Mouse (Mus musculus) spleen, postnatal 10 days (tissue): ENCODE results near the gene Atg16l1.

Source experiments
- DNase-seq, 2 experiments: peaks; one replicate each; pipeline ENCODE4 v3.0.0; 2021 to 2022; ENCODE audit warnings: low spot score in 2 of 2

The Atg16l1 gene

GRCm38 (mm10) chr1:87829621-87830211 is 74.0 kb downstream of the Atg16l1 start:
- peak in 1 of 2 experiments; percentile 39 for DNase-seq

- no peak for DNase-seq
Measured at GRCm38 (mm10) chr1:87836453-87836852, 80.8 kb downstream of the Atg16l1 start.

DNA sequence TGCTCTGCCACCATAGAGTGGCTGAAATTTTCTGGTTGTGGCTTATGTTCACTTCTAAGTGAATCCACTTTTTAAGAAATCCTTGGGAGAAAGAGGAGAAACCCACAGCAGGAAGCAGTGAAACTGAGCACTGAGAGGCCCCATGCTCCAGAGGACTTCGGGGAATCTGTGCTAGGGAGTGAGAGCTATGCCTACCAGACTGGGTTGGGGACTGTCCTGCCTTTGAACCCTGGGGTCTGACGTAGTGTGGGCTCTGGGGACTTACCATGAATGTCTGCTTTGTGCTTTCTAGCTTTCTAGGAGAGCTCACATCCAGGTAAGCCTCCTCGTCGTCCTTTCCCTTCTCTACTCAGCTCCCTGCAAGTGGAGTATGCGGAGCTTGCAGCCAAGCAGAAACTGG is 81.3 kb downstream of the Atg16l1 start:
- no peak for DNase-seq

DNA sequence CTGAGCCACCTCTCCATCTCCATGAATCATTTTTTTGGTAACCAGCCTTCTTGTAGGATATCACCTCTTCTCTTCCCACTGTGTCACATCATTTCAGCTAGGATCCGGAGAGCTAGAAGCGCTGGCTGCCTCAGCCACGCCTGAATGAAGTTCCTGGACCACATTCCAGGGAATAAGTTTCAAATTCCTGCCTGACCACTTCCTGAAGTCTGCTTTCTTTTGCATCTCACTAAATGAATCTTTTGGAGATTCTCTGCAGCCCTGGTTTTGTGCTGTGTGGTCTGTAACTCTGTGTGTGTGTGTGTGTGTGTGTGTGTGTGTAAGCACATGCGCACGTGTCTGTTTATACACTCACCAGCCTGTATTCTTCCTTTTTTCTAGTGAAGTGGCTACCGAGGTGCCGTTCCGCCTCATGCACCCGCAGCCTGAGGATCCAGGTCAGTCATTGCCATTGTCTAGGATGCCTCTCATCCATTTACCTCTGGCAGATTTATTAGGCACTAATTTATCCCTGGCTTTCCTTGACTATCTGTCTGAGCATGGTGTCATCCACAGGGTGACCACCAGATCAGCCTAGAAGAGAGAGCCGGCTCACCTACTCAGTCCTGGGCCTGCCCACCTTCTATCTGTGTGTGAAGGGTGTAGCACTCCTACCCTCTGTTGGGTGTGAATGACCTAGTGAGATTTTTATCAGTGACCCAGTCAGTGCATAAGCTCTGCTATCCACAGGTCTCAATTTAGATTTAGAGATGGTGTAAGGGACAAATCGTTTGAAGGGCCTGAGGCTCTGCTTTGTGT is 84.9 kb downstream of the Atg16l1 start:
- no peak for DNase-seq
